Mouse (Mus musculus): ENCODE measurements around the gene Tmem53.
A peak's percentile ranks its signal among the peaks of the same experiment; 100 is the strongest.
"Not testable (repeated sequence)": the region's sequence is repeated elsewhere in the genome, so short reads cannot be mapped to it uniquely, and the experiment has no call there.

Gene Tmem53

GRCm38 (mm10) chr4:117252351-117252750, 600 bp downstream of the Tmem53 start:
- DNase-seq (ENCODE audit: low spot score in 2 of 2) = no peak

GRCm38 (mm10) chr4:117252755-117253154, 1.0 kb downstream of the Tmem53 start:
- DNase-seq (ENCODE audit: low spot score in 2 of 2) = no peak

GRCm38 (mm10) chr4:117253218-117254016, 1.7 kb downstream of the Tmem53 start:
- no peak for DNase-seq (ENCODE audit: low spot score in 2 of 2)

- DNase-seq (ENCODE audit: low spot score in 2 of 2) = no peak
These were observed 2.4 kb downstream of the Tmem53 start for GRCm38 (mm10) chr4:117254017-117254627.

- no peak for DNase-seq (ENCODE audit: low spot score in 2 of 2)
These were observed 2.9 kb downstream of the Tmem53 start for GRCm38 (mm10) chr4:117254672-117255071.

GRCm38 (mm10) chr4:117259909-117260308, 8.2 kb downstream of the Tmem53 start:
- not testable (repeated sequence) for DNase-seq (ENCODE audit: low spot score in 2 of 2)

GRCm38 (mm10) chr4:117261222-117261621, 9.5 kb downstream of the Tmem53 start:
- DNase-seq (ENCODE audit: low spot score in 2 of 2) = no peak

- DNase-seq (ENCODE audit: low spot score in 2 of 2) = no peak
These were observed 10.6 kb downstream of the Tmem53 start for GRCm38 (mm10) chr4:117262101-117262913.

GRCm38 (mm10) chr4:117262987-117263386, 11.2 kb downstream of the Tmem53 start:
- DNase-seq (ENCODE audit: low spot score in 2 of 2) = no peak

- DNase-seq (ENCODE audit: low spot score in 2 of 2) = peak; percentile 61 to 79
These were observed 15.5 kb downstream of the Tmem53 start for GRCm38 (mm10) chr4:117267284-117267683.

GRCm38 (mm10) chr4:117267831-117268437, 16.2 kb downstream of the Tmem53 start:
- DNase-seq (ENCODE audit: low spot score in 2 of 2) = no peak

GRCm38 (mm10) chr4:117270278-117270677, 18.5 kb downstream of the Tmem53 start:
- DNase-seq (ENCODE audit: low spot score in 2 of 2) = peak; percentile 71

- no peak for DNase-seq (ENCODE audit: low spot score in 2 of 2)
These were observed 20.7 kb downstream of the Tmem53 start for GRCm38 (mm10) chr4:117272459-117272858.

- DNase-seq (ENCODE audit: low spot score in 2 of 2) = no peak
These were observed 23.0 kb downstream of the Tmem53 start for GRCm38 (mm10) chr4:117274720-117275119.

- DNase-seq (ENCODE audit: low spot score in 2 of 2) = no peak
These were observed 24.5 kb downstream of the Tmem53 start for GRCm38 (mm10) chr4:117276281-117276711.

GRCm38 (mm10) chr4:117277021-117277420, 25.3 kb downstream of the Tmem53 start:
- no peak for DNase-seq (ENCODE audit: low spot score in 2 of 2)

- DNase-seq (ENCODE audit: low spot score in 2 of 2) = no peak
These were observed 25.9 kb downstream of the Tmem53 start for GRCm38 (mm10) chr4:117277687-117278086.

- no peak for DNase-seq (ENCODE audit: low spot score in 2 of 2)
These were observed 26.9 kb downstream of the Tmem53 start for GRCm38 (mm10) chr4:117278381-117279252.

GRCm38 (mm10) chr4:117279253-117279642, 27.5 kb downstream of the Tmem53 start:
- no peak for DNase-seq (ENCODE audit: low spot score in 2 of 2)

- DNase-seq (ENCODE audit: low spot score in 2 of 2) = no peak
These were observed 28.7 kb downstream of the Tmem53 start for GRCm38 (mm10) chr4:117280397-117280930.
